Mouse (Mus musculus): ENCODE data around the gene Cryz.
"Not testable (repeated sequence)": the region's sequence is repeated elsewhere in the genome, so short reads cannot be mapped to it uniquely, and the experiment has no call there.

The Cryz gene

GRCm38 (mm10) chr3:154607896-154608295 lies 11.4 kb downstream of the Cryz start:
- no peak for DNase-seq (ENCODE audit: low spot score in 2 of 2)

GRCm38 (mm10) chr3:154611888-154612287 lies 15.4 kb downstream of the Cryz start:
- DNase-seq (ENCODE audit: low spot score in 2 of 2) = no peak

GRCm38 (mm10) chr3:154614771-154615170 lies 18.3 kb downstream of the Cryz start:
- no peak for DNase-seq (ENCODE audit: low spot score in 2 of 2)

- DNase-seq (ENCODE audit: low spot score in 2 of 2) = no peak
These were observed 18.8 kb downstream of the Cryz start for GRCm38 (mm10) chr3:154615304-154615703.

GRCm38 (mm10) chr3:154616106-154616505 lies 19.6 kb downstream of the Cryz start:
- no peak for DNase-seq (ENCODE audit: low spot score in 2 of 2)

- no peak for DNase-seq (ENCODE audit: low spot score in 2 of 2)
These were observed 31.8 kb downstream of the Cryz start for GRCm38 (mm10) chr3:154628284-154628683.

GRCm38 (mm10) chr3:154631281-154631680 lies 34.8 kb downstream of the Cryz start:
- not testable (repeated sequence) for DNase-seq (ENCODE audit: low spot score in 2 of 2)

GRCm38 (mm10) chr3:154633091-154633490 lies 36.6 kb downstream of the Cryz start:
- no peak for DNase-seq (ENCODE audit: low spot score in 2 of 2)

- DNase-seq (ENCODE audit: low spot score in 2 of 2) = no peak
These were observed 50.3 kb downstream of the Cryz start for GRCm38 (mm10) chr3:154646638-154647442.

- no peak for DNase-seq (ENCODE audit: low spot score in 2 of 2)
These were observed 50.9 kb downstream of the Cryz start for GRCm38 (mm10) chr3:154647443-154647780.

GRCm38 (mm10) chr3:154649411-154650285 lies 53.1 kb downstream of the Cryz start:
- no peak for DNase-seq (ENCODE audit: low spot score in 2 of 2)

GRCm38 (mm10) chr3:154651192-154651821 lies 54.8 kb downstream of the Cryz start:
- no peak for DNase-seq (ENCODE audit: low spot score in 2 of 2)

GRCm38 (mm10) chr3:154652581-154653420 lies 56.3 kb downstream of the Cryz start:
- DNase-seq (ENCODE audit: low spot score in 2 of 2) = peak; percentile 11 to 26

GRCm38 (mm10) chr3:154653454-154653853 lies 56.9 kb downstream of the Cryz start:
- DNase-seq (ENCODE audit: low spot score in 2 of 2) = no peak

GRCm38 (mm10) chr3:154654284-154654683 lies 57.8 kb downstream of the Cryz start:
- DNase-seq (ENCODE audit: low spot score in 2 of 2) = peak; percentile 16 to 24

- DNase-seq (ENCODE audit: low spot score in 2 of 2) = peak; percentile 25 to 53
These were observed 58.4 kb downstream of the Cryz start for GRCm38 (mm10) chr3:154654901-154655300.

GRCm38 (mm10) chr3:154655711-154656110 lies 59.2 kb downstream of the Cryz start:
- DNase-seq (ENCODE audit: low spot score in 2 of 2) = no peak

GRCm38 (mm10) chr3:154663545-154663944 lies 67.0 kb downstream of the Cryz start, which contains the start of gene Erich3:
Erich3 (plus strand) TSS chr3:154663859.
- DNase-seq (ENCODE audit: low spot score in 2 of 2) = no peak

- no peak for DNase-seq (ENCODE audit: low spot score in 2 of 2)
These were observed 67.6 kb downstream of the Cryz start for GRCm38 (mm10) chr3:154663976-154664581.

- DNase-seq (ENCODE audit: low spot score in 2 of 2) = no peak
These were observed 68.1 kb downstream of the Cryz start for GRCm38 (mm10) chr3:154664636-154665035.

GRCm38 (mm10) chr3:154668485-154668884 lies 72.0 kb downstream of the Cryz start:
- no peak for DNase-seq (ENCODE audit: low spot score in 2 of 2)
